Mouse (Mus musculus) activated CD4-positive, CD25-positive, alpha-beta regulatory T cell, adult 4 months (primary cell): ENCODE data around the gene Slc12a6. TPM values are rescaled to one million over a fixed set of nuclear protein-coding genes. Genes with fewer than 3 reads are reported as not detected.

Experiments
- ATAC-seq: one replicate; pipeline ENCODE4 v1.8.0; 2017
- polyA plus RNA-seq, 2 experiments: library from polyadenylated mRNA; unstranded; fragments of 100-300 nt; shearing (Covaris generic); gene quantifications; one replicate each; pipeline ENCODE4 v1.2.1; 2017

Gene Slc12a6
- 10 to 100 TPM; 47.9 to 48.7 TPM for polyA plus RNA-seq

GRCm38 (mm10) chr2:112265448-112266241 is at the start of gene Slc12a6:
TSS of gene Slc12a6 (plus strand) at chr2:112265825.
- peak; percentile 68 for ATAC-seq

- peak; percentile 65 for ATAC-seq
Observed at GRCm38 (mm10) chr2:112215977-112216376, 49.6 kb upstream of the Slc12a6 start.

GRCm38 (mm10) chr2:112217614-112218013 is 48.0 kb upstream of the Slc12a6 start:
- no peak for ATAC-seq

- ATAC-seq = no peak
Observed at GRCm38 (mm10) chr2:112220880-112221279, 44.7 kb upstream of the Slc12a6 start.

GRCm38 (mm10) chr2:112222607-112223006 is 43.0 kb upstream of the Slc12a6 start:
- peak; percentile 81 for ATAC-seq

- no peak for ATAC-seq
Observed at GRCm38 (mm10) chr2:112224356-112224755, 41.3 kb upstream of the Slc12a6 start.

GRCm38 (mm10) chr2:112232623-112233022 is 33.0 kb upstream of the Slc12a6 start:
- no peak for ATAC-seq

GRCm38 (mm10) chr2:112236620-112237019 is 29.0 kb upstream of the Slc12a6 start:
- ATAC-seq = no peak

- ATAC-seq = no peak
Observed at GRCm38 (mm10) chr2:112238006-112238405, 27.6 kb upstream of the Slc12a6 start.

- ATAC-seq = peak; percentile 79
Observed at GRCm38 (mm10) chr2:112239212-112239934, 26.3 kb upstream of the Slc12a6 start, which contains the start of gene Lpcat4. TSS of gene Lpcat4 (plus strand) at chr2:112239468.

- ATAC-seq = peak; percentile 52
Observed at GRCm38 (mm10) chr2:112239935-112240721, 25.5 kb upstream of the Slc12a6 start.

GRCm38 (mm10) chr2:112241787-112242186 is 23.8 kb upstream of the Slc12a6 start:
- no peak for ATAC-seq

- no peak for ATAC-seq
Observed at GRCm38 (mm10) chr2:112245307-112245706, 20.3 kb upstream of the Slc12a6 start.

GRCm38 (mm10) chr2:112246193-112246592 is 19.4 kb upstream of the Slc12a6 start:
- ATAC-seq = no peak

GRCm38 (mm10) chr2:112247323-112247722 is 18.3 kb upstream of the Slc12a6 start:
- no peak for ATAC-seq

- ATAC-seq = no peak
Observed at GRCm38 (mm10) chr2:112249780-112250453, 15.7 kb upstream of the Slc12a6 start.

GRCm38 (mm10) chr2:112254675-112255515 is 10.7 kb upstream of the Slc12a6 start:
- ATAC-seq = peak; percentile 48

- ATAC-seq = no peak
Observed at GRCm38 (mm10) chr2:112259241-112259962, 6.2 kb upstream of the Slc12a6 start, which contains the start of gene Nutm1. TSS of gene Nutm1 (minus strand) at chr2:112259291.

- ATAC-seq = peak; percentile 60
Observed at GRCm38 (mm10) chr2:112261748-112262653, 3.6 kb upstream of the Slc12a6 start, which contains the start of gene Nop10. TSS of gene Nop10 (plus strand) at chr2:112261926.
